Mouse (Mus musculus) 3134 (cell line): ENCODE results near the gene Gm17359.
A peak's percentile ranks its signal among the peaks of the same experiment; 100 is the strongest.
"Not testable (repeated sequence)": the region's sequence is repeated elsewhere in the genome, so short reads cannot be mapped to it uniquely, and the experiment has no call there.

Source experiments
- DNase-seq: peaks from one replicate; pipeline ENCODE4 v3.0.0-alpha.2; 2011; ENCODE audit warnings: low spot score; ENCODE audit not compliant: insufficient read length; ENCODE audit errors: extremely low read depth

Gm17359 gene

DNA sequence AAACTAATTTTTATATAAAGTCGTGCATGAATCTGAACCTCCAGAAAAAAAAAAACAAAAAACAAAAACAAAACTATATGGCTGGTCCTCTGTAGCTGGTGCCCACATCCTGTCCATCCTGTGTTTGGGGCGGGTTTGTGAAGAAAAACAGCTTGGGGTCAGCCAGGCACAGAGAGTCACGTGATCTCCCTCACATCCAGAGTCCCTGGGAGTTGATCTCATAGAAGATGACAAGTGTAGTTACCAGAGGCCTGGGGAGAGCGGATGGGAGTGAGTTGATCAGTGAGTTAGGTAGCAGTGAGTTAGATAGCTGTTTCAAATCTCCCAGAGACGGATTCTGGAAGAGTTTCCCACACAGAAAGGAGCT, 74.2 kb downstream of the Gm17359 start:
- no peak for DNase-seq

DNA sequence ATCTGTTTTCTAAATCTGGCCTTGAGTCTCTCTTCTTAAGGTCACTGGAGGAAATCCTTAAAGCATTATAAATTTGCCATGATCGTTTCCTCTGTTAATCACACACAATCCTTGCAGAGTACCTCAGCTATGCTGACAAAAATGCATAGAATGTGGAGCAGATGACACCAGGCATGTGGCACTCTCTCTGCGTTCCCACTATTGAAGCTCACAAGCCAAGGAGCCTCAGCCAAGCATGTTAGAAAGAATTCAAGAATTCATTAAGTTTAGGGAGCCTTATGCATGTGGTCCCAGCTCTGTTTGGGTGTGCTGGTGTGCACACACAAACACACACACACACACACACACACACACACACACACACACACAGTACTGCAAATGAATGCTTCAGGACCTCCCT, 75.2 kb downstream of the Gm17359 start:
- DNase-seq: no peak

DNA sequence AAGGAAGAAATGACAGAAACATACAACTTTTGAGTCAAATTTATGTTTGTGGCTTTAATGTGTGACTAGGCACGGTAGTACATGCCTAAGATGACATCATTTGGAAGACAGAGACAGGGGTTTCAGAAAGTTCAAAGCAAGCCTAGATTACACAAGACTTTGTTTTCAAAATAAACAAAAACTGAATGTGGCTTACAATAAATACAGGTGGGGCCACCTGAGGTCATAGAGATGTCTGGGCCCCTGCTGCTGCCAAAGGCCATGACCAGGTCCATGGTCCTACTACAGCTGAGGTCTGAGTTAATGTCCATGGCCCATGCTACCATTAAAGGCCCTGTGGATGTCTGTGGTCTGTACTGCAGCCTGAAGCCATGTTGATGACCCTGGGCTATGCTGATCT, 77.0 kb downstream of the Gm17359 start:
- DNase-seq: no peak

DNA sequence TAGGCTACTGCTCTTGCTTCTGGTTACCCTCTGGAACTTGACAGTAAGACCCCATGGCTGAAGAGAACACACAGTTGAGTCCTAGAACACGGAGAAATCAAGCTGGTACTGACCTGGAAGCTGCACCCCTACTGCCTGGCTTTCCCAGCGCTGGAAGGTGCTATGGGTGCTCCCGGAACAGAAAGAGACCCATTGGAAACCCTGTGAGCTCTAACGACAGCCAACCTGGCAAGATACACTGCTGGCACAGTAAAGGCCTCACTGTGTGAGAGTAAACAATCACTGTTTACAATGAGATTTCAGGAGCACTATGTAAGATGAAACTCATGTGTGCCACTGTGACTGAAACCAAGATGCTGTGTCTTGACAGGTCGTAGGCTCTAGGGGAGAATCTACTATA, 78.6 kb downstream of the Gm17359 start:
- no peak for DNase-seq

DNA sequence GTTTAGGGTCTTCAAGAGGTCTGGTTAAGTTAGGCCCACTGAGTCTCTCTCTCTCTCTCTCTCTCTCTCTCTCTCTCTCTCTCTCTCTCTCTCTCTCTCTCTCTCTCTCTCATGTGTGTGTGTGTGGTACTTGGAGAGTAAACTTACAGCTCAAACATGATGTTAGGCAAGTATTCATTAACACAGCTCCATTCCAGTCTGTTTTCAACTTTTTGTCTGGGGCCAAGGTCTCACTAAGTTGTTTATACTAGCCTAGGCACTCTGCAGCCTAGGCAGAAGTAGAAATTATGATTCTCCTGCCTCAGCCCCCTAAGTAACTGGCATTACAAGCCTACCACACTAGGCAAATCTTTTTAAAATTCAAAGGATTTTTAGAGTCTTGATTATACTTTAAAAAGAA, 79.5 kb downstream of the Gm17359 start:
- DNase-seq: no peak

DNA sequence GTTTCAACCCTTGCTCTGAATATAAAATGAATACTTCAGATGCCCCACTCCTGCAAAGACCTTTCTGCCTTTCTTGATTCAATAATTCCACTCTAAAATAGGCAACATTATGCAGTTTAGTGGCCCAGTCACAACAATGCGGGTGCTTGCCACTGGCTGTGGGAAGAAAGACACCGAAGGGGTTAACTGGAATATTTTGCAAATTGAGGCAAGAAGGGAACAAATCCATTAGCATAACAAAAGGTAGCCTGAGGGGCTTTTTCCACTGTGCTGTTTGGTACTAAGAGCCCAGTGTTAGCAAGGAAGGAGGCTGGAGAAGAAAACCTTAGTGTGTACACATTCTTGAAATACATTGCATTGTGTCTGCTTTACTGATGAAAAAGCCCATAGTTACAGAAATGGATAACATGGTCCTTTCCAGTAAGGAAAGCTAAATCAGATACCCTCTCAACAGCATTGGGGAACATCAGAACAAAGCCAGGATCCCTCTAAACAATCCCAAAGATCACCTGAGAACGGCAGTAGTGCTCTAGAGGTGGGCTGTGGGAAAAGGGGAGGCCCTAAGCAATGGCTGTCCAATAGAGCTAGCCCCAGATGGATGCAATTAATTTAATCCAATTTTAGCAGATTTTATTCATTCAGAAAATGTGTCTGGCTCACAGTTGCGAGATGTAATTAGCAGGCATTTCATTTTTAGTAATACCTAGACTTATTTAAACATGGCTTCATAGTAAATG, 80.7 kb downstream of the Gm17359 start:
- DNase-seq: no peak

DNA sequence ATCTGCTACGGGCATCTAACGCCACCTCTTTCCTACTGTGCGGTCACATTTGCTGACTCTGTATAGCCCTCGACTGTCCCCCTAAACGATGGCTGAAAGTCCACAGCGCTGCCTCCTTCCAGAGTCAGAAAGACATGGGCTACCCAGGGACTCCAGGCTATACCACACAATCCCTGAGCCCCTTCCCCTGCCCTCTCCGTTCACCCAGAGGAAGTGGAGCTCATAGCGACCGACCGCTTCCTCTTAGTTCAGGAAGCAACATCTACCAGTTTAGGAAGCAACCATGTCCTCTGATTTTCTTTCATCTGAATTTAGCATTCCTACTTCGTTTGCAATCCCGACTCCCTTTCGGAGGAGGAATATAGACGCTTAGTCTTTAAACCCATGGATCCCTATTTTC, 82.5 kb downstream of the Gm17359 start:
- DNase-seq: no peak

DNA sequence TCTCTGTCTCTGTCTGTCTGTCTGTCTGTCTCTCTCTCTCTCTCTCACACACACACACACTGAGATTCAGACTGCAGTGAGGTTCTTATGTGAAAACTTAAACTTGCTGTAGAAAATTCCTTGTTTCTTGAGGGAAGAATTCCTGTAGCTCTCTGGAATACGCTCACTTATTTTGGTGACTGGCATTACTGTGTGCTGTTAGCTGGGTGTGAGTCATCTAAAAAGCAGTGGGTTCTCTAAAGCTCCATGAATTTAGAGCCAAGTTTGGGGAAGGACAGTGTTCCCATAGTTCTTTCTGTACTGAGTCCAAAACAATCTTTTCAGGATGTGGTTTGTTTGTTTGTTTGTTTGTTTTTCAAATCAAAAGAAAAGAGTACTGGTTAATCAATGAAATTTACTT, 89.0 kb downstream of the Gm17359 start:
- DNase-seq: peak; percentile 26

DNA sequence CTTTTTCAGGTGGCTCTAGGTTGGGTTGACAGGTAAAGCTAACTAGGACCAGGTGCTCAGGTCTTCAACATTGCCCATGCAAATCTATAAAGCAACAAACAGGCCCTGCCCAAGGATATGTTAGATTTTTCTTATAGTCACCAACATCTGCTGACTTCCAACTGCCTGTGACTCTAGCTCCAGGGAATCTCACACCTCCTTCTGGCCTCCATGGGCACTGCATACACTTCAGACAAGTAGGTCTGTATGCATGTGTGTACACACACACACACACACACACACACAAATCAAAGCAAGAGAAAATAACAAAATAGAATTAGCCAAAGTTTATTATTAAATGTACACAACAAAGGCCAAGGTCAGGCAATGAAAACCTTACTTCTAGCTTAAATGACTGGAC, 97.1 kb downstream of the Gm17359 start:
- DNase-seq: no peak

DNA sequence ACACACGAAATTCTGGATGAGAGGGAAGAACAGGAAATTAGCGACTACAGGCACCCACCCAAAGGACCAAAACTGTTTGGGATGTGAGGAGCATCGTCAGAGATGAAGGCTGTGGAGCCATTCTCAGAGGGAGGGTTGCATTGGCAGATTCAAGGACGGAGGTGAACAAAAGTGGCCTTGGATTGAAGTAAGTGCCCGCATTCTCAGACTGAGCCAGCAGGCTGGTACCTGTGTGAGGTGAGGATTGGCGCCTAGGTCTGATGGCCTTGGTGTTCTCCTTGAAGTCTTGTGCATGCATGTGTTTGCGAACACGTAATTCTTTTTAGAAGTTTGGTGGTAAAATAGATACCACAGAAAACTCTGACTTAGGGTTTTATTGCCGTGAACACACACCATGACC, 98.0 kb downstream of the Gm17359 start:
- no peak for DNase-seq

DNA sequence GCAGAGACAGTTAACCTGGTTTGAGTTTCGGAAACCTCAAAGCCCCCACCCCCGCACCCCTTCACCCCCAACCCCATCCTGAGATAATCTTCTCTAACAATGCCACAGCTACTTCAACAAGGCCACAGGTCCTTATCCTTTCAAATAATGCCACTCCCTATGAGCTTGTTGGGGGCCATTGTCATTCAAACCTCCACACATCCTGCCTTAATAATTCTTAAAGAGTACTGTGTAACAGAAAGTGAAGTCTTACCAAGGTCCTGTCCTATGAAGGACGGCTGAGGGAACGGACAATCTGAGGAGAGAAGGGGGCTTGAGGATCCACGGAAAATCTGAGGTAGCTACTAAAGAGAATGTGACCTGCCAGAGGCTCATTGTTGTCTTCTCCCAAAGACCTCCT, 98.5 kb downstream of the Gm17359 start:
- DNase-seq: no peak

DNA sequence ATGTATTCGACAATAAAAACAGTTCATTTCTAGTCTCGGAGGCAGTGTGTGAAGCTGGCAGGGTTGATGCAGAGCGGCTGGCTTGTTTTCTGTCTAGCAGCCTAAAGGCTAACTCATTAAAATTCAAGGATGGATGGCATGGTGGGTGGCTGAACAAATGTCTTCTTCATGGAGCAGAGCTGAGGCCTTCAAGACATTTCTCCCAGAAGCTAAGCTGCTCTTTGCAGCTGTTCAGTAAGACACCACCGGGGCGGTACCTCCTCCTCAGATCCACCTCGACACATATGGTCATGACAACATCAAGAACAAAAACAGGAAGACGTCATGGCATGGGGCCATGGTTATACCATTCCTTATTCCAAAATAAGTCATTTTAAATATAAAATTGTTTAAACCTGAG, 99.7 kb downstream of the Gm17359 start:
- no peak for DNase-seq

DNA sequence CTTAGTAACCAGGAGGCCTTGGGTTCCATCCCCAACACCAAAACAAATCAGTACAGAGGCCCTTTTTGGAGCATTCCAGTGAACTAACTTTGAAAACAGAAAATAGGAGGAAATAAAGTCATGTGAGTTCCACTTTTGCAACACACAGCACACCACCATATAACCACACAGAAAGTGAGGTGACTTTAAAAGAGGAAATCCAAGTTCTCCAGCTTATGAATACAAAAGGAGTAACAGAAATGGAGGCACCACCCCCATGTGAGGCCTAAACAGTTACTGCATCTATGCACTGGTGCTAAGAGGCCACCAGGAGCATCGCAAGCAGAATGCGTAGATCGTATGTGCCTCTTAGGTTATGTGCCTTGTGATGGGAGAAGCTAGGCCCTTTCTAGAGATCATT, 101.8 kb downstream of the Gm17359 start:
- no peak for DNase-seq

DNA sequence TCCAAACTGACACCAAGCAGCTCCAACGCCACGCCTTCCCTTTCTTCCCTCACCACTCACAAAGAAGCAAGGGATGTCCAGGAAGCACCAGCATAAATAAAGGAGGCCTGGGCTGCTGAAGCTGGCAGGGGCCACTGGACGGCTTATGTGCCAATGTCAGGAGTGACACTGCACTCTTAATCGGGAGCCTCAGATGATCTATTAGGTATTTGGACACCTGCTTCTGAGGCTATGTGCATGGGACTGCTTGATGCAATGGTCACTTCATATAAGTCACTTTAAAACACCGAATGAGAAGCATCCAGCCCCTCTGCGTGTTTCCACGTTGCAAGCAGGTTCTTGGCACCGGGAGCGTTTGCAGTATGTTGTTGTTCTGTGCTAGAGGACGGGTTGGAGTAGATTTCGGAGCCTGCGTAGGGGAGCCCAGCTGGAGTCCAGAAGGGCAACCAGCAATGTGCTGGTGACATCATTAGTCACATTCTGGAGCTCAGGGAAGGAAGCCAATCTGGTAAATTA, 104.6 kb downstream of the Gm17359 start:
- DNase-seq: no peak

DNA sequence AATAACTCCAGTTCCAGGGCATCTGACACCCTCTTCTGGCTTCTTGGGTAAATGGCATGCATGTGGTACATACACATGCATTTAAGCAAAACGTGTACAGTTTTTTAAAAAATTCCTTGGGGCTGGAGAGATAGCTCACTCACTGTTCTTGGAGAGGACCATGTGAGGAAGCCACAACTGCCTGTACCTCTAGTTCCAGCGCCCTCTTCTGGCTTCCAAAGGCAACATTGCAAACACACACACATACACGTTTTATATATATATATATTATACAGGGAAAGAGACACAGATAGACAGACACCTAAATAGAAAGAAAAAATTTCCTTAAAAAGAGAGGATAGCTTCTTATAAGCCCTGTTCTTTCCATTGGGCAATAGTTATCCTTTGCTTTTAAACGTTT, 107.4 kb downstream of the Gm17359 start:
- no peak for DNase-seq

DNA sequence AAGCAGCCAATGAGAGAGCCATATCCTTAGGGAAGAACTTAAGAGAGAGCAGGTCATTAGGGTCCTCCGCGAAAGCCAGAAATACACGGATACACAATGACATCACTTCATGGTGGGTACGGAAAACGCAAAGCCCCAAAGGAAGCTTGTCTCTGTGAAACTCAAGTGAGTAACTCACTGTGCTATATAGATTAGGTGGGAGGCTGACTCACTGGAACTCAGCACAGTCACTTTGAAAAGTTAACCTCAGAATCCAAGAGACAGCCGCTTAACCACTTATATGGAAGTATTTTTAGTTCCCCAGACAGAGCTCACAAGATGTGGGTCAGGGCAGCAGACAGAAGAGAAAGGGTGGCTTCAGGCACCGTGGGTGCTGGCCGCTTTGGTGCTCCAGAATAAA, 108.6 kb downstream of the Gm17359 start:
- no peak for DNase-seq

DNA sequence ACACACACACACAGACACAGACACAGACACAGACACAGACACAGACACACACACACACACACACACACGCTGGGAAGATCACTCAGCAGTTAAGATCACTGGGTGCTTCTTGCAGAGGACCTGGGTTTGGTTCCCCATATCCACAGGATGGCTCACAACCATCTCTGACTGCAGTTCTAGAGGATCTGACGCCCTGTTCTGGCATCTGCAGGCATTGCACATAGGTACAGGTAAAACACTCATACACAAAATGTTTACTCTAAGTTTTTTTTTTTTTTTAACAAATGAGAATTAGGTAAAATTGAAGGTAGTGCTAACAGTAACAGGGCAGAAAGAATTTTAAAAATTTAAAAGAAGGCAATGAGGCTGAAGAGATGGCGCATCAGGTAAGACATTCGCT, 109.7 kb downstream of the Gm17359 start:
- DNase-seq: no peak

DNA sequence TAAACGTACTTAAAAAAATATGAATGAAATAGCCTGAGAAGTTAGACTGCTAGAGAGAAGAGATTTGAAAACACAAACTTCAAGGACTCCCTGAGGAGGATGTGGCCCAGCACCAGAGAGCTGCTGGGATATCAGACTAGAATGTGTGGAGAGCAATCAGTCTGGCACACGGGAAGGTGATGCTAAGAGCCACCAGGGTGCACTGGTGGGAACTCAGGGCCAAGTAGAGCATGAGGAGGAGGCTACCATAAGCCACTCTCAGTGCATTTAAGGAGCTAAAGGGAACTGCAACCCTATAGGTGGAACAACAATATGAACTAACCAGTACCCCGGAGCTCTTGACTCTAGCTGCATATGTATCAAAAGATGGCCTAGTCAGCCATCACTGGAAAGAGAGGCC, 110.2 kb downstream of the Gm17359 start:
- not testable (repeated sequence) for DNase-seq

DNA sequence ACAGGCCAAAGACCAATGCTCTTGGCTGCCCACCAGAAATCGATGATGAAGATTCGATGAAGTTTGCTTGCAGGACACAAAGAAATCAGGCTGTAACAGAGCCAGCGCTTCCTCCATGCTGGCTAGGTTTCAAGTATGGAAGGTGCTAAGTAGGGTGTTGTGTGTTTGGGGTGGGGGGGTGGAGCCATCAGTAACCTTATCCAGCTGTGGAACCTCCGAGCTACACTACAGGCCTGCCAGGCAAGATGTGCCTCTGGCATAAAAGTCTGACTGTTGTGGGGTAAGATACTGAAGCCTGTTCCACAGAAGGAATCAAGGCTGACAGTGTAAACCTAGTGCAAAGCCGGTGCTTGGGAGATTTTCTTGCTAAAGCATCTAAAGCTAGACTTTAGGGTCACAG, 112.0 kb downstream of the Gm17359 start:
- no peak for DNase-seq

DNA sequence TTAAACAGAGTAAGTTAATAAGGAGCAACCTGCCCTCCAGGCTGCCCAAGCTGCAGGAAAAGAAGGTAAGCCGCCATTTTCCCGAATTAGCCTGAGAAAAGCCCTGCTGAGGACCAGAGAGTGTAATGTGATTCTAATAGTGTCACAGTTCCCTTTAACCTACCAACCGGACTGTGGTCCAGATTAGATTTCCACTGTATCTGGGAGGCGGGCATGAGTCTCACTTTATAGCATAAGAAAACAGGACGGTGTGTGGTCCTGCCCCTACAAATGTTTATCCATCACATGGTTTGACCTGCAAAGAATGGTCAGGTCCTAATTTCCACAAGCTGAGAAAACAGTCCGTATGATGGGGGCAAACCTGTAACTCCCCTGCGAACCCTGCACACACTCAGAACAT, 112.9 kb downstream of the Gm17359 start:
- no peak for DNase-seq

DNA sequence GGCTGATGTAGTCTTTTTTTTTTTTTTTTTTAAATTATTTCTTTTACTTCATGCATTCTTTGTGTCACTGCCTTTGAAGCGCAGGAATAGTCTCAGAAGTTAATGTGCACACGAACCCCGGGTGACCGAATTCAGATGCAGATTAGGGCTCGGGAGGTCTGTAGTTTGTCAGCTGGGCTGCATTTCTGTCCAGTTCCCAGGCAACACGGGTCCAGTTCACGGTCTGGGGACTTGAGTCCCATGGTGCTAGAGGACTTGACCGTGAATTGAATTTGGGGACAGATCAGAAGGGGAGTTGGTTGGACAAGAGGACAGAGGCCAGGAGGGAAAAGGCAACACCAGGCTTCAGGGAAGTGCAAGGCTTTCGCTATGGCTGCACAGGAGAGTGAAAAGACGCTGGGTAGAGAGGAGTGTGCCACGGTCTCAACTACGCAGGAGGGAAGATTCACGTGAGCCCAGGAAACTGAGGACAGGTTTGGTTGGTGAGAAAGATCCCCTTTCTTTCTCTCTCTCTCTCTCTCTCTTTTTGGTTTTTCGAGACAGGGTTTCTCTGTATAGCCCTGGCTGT, 116.3 kb downstream of the Gm17359 start:
- no peak for DNase-seq

DNA sequence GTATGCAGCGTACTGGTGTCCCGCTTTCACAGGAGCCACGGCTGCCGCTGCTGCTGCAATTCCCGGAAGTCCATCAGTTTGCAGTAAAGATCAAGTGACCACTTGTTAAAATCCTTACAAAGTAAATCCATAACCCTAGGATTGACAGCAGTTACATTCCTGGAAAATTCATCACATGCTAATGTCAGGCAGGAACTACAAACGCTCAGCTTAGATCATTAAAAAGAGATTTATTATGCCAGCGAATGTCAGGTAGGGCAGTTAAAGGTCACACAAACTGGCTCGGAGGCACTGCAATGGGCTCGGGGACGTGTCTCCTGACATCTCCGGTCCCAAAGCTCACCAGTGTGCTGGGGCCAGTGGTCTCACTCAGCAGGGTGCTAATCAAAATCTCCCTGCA, 119.3 kb downstream of the Gm17359 start:
- DNase-seq: no peak
